Mouse (Mus musculus): Measurements from ENCODE around the gene Sp8. TPM values are rescaled to one million over a fixed set of nuclear protein-coding genes. Genes with fewer than 3 reads are reported as not detected.
A peak's percentile ranks its signal among the peaks of the same experiment; 100 is the strongest.

Gene Sp8
- polyA plus RNA-seq, 1 experiment from 2014 or later: 11.8 TPM

GRCm38 (mm10) chr12:118840301-118840700, 5.8 kb upstream of the Sp8 start:
- Histone ChIP-seq H3K9me3 (ENCODE audit: control insufficient read depth, low read length) (no peaks in the 10 kb centered on the region), H3K4me2 (ENCODE audit: low read length) (peak overlapping the region; percentile 36), H3K27ac (ENCODE audit: low read length) (peak overlapping the region; percentile 18; the same call in 1 of the 2 replicates), H3K4me3 (replicated peaks; ENCODE audit: low read length) (no peak overlapping the region; the same call in 1 of the 2 replicates), H3K36me3 (ENCODE audit: control insufficient read depth, insufficient read depth) (no peaks in the 10 kb centered on the region), H3K9ac (replicated peaks; ENCODE audit: low read depth, low read length) (no peak overlapping the region), H3K27me3 (replicated peaks; ENCODE audit: control insufficient read depth, insufficient read depth, low read length) (peaks cover 32% of the 10 kb centered on the region), H3K4me1 (replicated peaks; ENCODE audit: control insufficient read depth, insufficient read depth, low read length) (peaks cover 32% of the 10 kb centered on the region)
- WGBS: 0% methylated on average over 15 of the region's 15 CpGs
- ATAC-seq: peak; percentile 69

GRCm38 (mm10) chr12:118840861-118841260, 5.3 kb upstream of the Sp8 start:
- no peak overlapping the region for H3K4me2 ChIP-seq (ENCODE audit: low read length)
- 0 out of 2 replicates have a peak, but pooled peaks have one; percentile 21 for ATAC-seq

GRCm38 (mm10) chr12:118841381-118841922, 4.7 kb upstream of the Sp8 start:
- Histone ChIP-seq H3K27me3 (replicated peaks; ENCODE audit: control insufficient read depth, insufficient read depth, low read length) (peaks cover 31% of the 10 kb centered on the region), H3K4me3 (replicated peaks; ENCODE audit: low read length) (no peak overlapping the region), H3K4me2 (ENCODE audit: low read length) (no peak overlapping the region), H3K4me1 (replicated peaks; ENCODE audit: control insufficient read depth, insufficient read depth, low read length) (peaks cover 29% of the 10 kb centered on the region), H3K9me3 (ENCODE audit: control insufficient read depth, low read length) (no peaks in the 10 kb centered on the region), H3K36me3 (ENCODE audit: control insufficient read depth, insufficient read depth) (no peaks in the 10 kb centered on the region), H3K9ac (replicated peaks; ENCODE audit: low read depth, low read length) (no peak overlapping the region), H3K27ac (ENCODE audit: low read length) (no peak overlapping the region)
- no peak for ATAC-seq
- 18% methylated on average over 5 of the region's 5 CpGs for WGBS

More at GRCm38 (mm10) chr12:118840861-118841260, 5.3 kb upstream of the Sp8 start:
- Histone ChIP-seq H3K27me3 (replicated peaks; ENCODE audit: control insufficient read depth, insufficient read depth, low read length) (peaks cover 31% of the 10 kb centered on the region), H3K27ac (ENCODE audit: low read length) (no peak overlapping the region), H3K9ac (replicated peaks; ENCODE audit: low read depth, low read length) (no peak overlapping the region), H3K4me1 (replicated peaks; ENCODE audit: control insufficient read depth, insufficient read depth, low read length) (peaks cover 32% of the 10 kb centered on the region), H3K9me3 (ENCODE audit: control insufficient read depth, low read length) (no peaks in the 10 kb centered on the region), H3K4me3 (replicated peaks; ENCODE audit: low read length) (no peak overlapping the region), H3K36me3 (ENCODE audit: control insufficient read depth, insufficient read depth) (no peaks in the 10 kb centered on the region)
- under 1% methylated on average over 12 of the region's 12 CpGs for WGBS

GRCm38 (mm10) chr12:118841971-118842550, 4.1 kb upstream of the Sp8 start:
- peaks cover 28% of the 10 kb centered on the region for H3K4me1 ChIP-seq (replicated peaks; ENCODE audit: control insufficient read depth, insufficient read depth, low read length)
- WGBS: 23% methylated on average over 6 of the region's 6 CpGs
- ATAC-seq: no peak
- peaks cover 31% of the 10 kb centered on the region for H3K27me3 ChIP-seq (replicated peaks; ENCODE audit: control insufficient read depth, insufficient read depth, low read length)
- no peak overlapping the region for H3K9ac ChIP-seq (replicated peaks; ENCODE audit: low read depth, low read length)
- H3K9me3 ChIP-seq (ENCODE audit: control insufficient read depth, low read length): no peaks in the 10 kb centered on the region
- H3K4me2 ChIP-seq (ENCODE audit: low read length): no peak overlapping the region
- H3K27ac ChIP-seq (ENCODE audit: low read length): no peak overlapping the region
- no peak overlapping the region for H3K4me3 ChIP-seq (replicated peaks; ENCODE audit: low read length)
- H3K36me3 ChIP-seq (ENCODE audit: control insufficient read depth, insufficient read depth): no peaks in the 10 kb centered on the region

GRCm38 (mm10) chr12:118842671-118843411, 3.3 kb upstream of the Sp8 start:
- H3K4me1 ChIP-seq (replicated peaks; ENCODE audit: control insufficient read depth, insufficient read depth, low read length): peaks cover 28% of the 10 kb centered on the region
- no peaks in the 10 kb centered on the region for H3K9me3 ChIP-seq (ENCODE audit: control insufficient read depth, low read length)
- H3K36me3 ChIP-seq (ENCODE audit: control insufficient read depth, insufficient read depth): no peaks in the 10 kb centered on the region
- peak overlapping the region; percentile 29 for H3K4me3 ChIP-seq (replicated peaks; ENCODE audit: low read length)
- H3K9ac ChIP-seq (replicated peaks; ENCODE audit: low read depth, low read length): peak overlapping the region; percentile 45; the same call in 1 of the 2 replicates
- ATAC-seq: peak; percentile 39; the same call in 1 of the 2 replicates
- peak overlapping the region; percentile 57 for H3K4me2 ChIP-seq (ENCODE audit: low read length)
- WGBS: under 1% methylated on average over 33 of the region's 33 CpGs
- H3K27me3 ChIP-seq (replicated peaks; ENCODE audit: control insufficient read depth, insufficient read depth, low read length): peaks cover 30% of the 10 kb centered on the region
- H3K27ac ChIP-seq (ENCODE audit: low read length): no peak overlapping the region; the same call in 1 of the 2 replicates

DNA sequence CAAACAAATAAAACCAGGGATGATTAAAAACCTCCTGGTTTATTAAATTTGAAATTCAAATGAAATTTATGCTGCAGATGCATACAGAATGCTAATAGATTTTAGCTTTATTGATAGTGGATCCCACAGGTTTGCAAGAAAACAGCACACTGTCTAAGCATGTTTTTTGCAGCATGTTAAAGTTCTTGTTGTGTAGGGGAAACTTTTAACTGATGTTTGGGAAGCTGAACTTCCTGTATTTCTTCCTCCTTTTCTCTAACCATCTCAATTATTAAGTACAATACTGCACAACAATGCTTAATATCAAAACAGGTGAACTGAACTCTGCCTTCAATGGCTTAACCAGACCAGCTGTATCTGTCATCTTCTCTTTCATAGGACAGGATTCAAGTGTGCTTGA, 2.0 kb upstream of the Sp8 start:
- Histone ChIP-seq H3K4me3 (replicated peaks; ENCODE audit: low read length) (no peak overlapping the region), H3K27ac (ENCODE audit: low read length) (no peak overlapping the region), H3K9me3 (ENCODE audit: control insufficient read depth, low read length) (no peaks in the 10 kb centered on the region), H3K9ac (replicated peaks; ENCODE audit: low read depth, low read length) (no peak overlapping the region), H3K27me3 (replicated peaks; ENCODE audit: control insufficient read depth, insufficient read depth, low read length) (peaks cover 20% of the 10 kb centered on the region), H3K4me2 (ENCODE audit: low read length) (no peak overlapping the region), H3K36me3 (ENCODE audit: control insufficient read depth, insufficient read depth) (no peaks in the 10 kb centered on the region), H3K4me1 (replicated peaks; ENCODE audit: control insufficient read depth, insufficient read depth, low read length) (peaks cover 40% of the 10 kb centered on the region)
- no peak for ATAC-seq

GRCm38 (mm10) chr12:118844841-118845240, 1.3 kb upstream of the Sp8 start:
- Histone ChIP-seq H3K9ac (replicated peaks; ENCODE audit: low read depth, low read length) (no peak overlapping the region), H3K4me3 (replicated peaks; ENCODE audit: low read length) (no peak overlapping the region), H3K27ac (ENCODE audit: low read length) (no peak overlapping the region), H3K4me1 (replicated peaks; ENCODE audit: control insufficient read depth, insufficient read depth, low read length) (peaks cover 45% of the 10 kb centered on the region), H3K36me3 (ENCODE audit: control insufficient read depth, insufficient read depth) (no peaks in the 10 kb centered on the region), H3K27me3 (replicated peaks; ENCODE audit: control insufficient read depth, insufficient read depth, low read length) (peaks cover 14% of the 10 kb centered on the region), H3K9me3 (ENCODE audit: control insufficient read depth, low read length) (no peaks in the 10 kb centered on the region), H3K4me2 (ENCODE audit: low read length) (no peak overlapping the region)
- WGBS: 29% methylated on average over 3 of the region's 3 CpGs
- no peak for ATAC-seq

GRCm38 (mm10) chr12:118845351-118845750, 778 bp upstream of the Sp8 start:
- H3K27ac ChIP-seq (ENCODE audit: low read length): no peak overlapping the region
- no peak overlapping the region for H3K9ac ChIP-seq (replicated peaks; ENCODE audit: low read depth, low read length)
- no peaks in the 10 kb centered on the region for H3K9me3 ChIP-seq (ENCODE audit: control insufficient read depth, low read length)
- H3K4me2 ChIP-seq (ENCODE audit: low read length): no peak overlapping the region
- no peaks in the 10 kb centered on the region for H3K36me3 ChIP-seq (ENCODE audit: control insufficient read depth, insufficient read depth)
- ATAC-seq: no peak
- peaks cover 44% of the 10 kb centered on the region for H3K4me1 ChIP-seq (replicated peaks; ENCODE audit: control insufficient read depth, insufficient read depth, low read length)
- 42% methylated on average over 3 of the region's 3 CpGs for WGBS
- no peak overlapping the region for H3K4me3 ChIP-seq (replicated peaks; ENCODE audit: low read length)
- H3K27me3 ChIP-seq (replicated peaks; ENCODE audit: control insufficient read depth, insufficient read depth, low read length): peaks cover 14% of the 10 kb centered on the region

DNA sequence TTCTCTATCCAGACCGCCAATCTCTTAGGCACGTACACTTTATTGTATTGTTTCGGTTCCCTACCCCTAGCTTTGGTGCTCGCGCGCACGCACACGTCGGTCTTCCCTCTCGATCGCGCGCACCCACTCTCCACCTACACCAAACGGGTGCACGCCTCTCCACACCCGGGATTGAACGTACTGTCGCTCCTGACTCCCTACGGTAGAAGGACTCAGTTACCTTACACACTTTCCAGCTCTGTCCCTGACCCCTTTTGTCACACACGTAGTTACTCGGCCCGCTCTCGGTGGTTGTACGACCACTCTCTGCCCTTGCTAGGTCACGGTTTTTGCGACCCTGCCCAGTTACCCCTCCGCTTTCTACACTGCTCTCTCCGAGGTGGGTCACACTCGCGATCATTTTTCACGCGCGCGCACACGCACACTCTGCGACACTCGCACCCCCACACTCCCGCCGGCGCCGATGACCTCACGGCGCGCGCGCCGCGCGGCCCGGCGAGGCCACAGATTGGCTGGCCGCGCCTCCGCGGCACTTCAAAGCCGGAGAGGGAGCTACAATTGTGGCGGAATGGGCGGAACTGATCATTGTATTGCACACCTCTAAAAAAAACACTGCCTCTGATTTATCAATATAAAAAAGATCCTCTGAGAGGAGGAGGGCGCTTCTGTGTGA, 656 bp downstream of the Sp8 start:
- H3K4me1 ChIP-seq (replicated peaks; ENCODE audit: control insufficient read depth, insufficient read depth, low read length): peaks cover 38% of the 10 kb centered on the region
- H3K9me3 ChIP-seq (ENCODE audit: control insufficient read depth, low read length): no peaks in the 10 kb centered on the region
- peak overlapping the region; percentile 59 for H3K9ac ChIP-seq (replicated peaks; ENCODE audit: low read depth, low read length)
- WGBS: under 1% methylated on average over 59 of the region's 59 CpGs
- peaks cover 14% of the 10 kb centered on the region for H3K27me3 ChIP-seq (replicated peaks; ENCODE audit: control insufficient read depth, insufficient read depth, low read length)
- H3K36me3 ChIP-seq (ENCODE audit: control insufficient read depth, insufficient read depth): no peaks in the 10 kb centered on the region
- H3K4me3 ChIP-seq (replicated peaks; ENCODE audit: low read length): peak overlapping the region; percentile 52
- peak overlapping the region; percentile 60 for H3K27ac ChIP-seq (ENCODE audit: low read length)
- ATAC-seq: peak; percentile 50
- H3K4me2 ChIP-seq (ENCODE audit: low read length): peak overlapping the region; percentile 86

All from forebrain, embryonic 16.5 days (tissue).